ENCODE assay signal across 21 mouse cellular contexts in genomic region chr6:29961081-29961480, GRCm38 (mm10). TPM values are rescaled to one million over a fixed set of nuclear protein-coding genes. Genes with fewer than 3 reads are reported as not detected.
DNase-seq lines count a peak whose midpoint lies in the region; ATAC-seq and TF ChIP-seq lines count a peak whose summit lies in the region.
"Had no signal": no experiment of that assay in that cellular context is flagged by ENCODE, and none has a peak within 500 bp of the region (broad histone marks: within the 10 kb centered on the region; RNA-seq: fewer than 3 reads in every experiment).

No protein-coding gene starts in this region.

- no peak overlapping the region for H3K4me3 ChIP-seq in layer of hippocampus, adult 2 months
- no peak overlapping the region for H3K4me3 ChIP-seq in intestine, embryonic 16.5 days (ENCODE audit: low read length)
- H3K4me3 ChIP-seq: hindbrain, embryonic 10.5 days; megakaryocyte, embryonic 14.5 days; midbrain, embryonic 15.5 days; myocyte had no signal

- TF ChIP-seq CTCF in layer of hippocampus, adult 2 months (conservative IDR thresholded peaks at IDR 0.05), result no peak

- no peaks in the 10 kb centered on the region for H3K4me1 ChIP-seq in intestine, embryonic 16.5 days (ENCODE audit: control insufficient read depth, insufficient read depth, low read length)
- H3K4me1 ChIP-seq: hindbrain, embryonic 10.5 days; megakaryocyte, embryonic 14.5 days; midbrain, embryonic 15.5 days had no signal

- ATAC-seq in intestine, embryonic 16.5 days, result no peak
- ATAC-seq: midbrain, embryonic 15.5 days had no signal

- H3K4me2 ChIP-seq in intestine, embryonic 16.5 days (ENCODE audit: low read depth, low read length), result no peak overlapping the region
- H3K4me2 ChIP-seq: liver, embryonic 11.5 days; midbrain, embryonic 15.5 days had no signal

- no peaks in the 10 kb centered on the region for H3K27me3 ChIP-seq in intestine, embryonic 16.5 days (replicated peaks; ENCODE audit: control insufficient read depth, insufficient read depth, low read length)
- H3K27me3 ChIP-seq: CH12.LX; midbrain, embryonic 15.5 days had no signal

- H3K9me3 ChIP-seq in intestine, embryonic 16.5 days (ENCODE audit: control insufficient read depth, low read length), result no peaks in the 10 kb centered on the region
- H3K9me3 ChIP-seq: hindbrain, embryonic 10.5 days; midbrain, embryonic 15.5 days had no signal

- 91% methylated on average over 6 of the region's 6 CpGs for WGBS in intestine, embryonic 16.5 days

- peak overlapping the region; percentile 68 for H3K27ac ChIP-seq in layer of hippocampus, adult 2 months
- no peak overlapping the region for H3K27ac ChIP-seq in intestine, embryonic 16.5 days (ENCODE audit: low read length)
- H3K27ac ChIP-seq: hindbrain, embryonic 10.5 days; midbrain, embryonic 15.5 days had no signal

- H3K9ac ChIP-seq in intestine, embryonic 16.5 days (ENCODE audit: low read depth, low read length), result no peak overlapping the region
- H3K9ac ChIP-seq: midbrain, embryonic 15.5 days had no signal

- no peaks in the 10 kb centered on the region for H3K36me3 ChIP-seq in intestine, embryonic 16.5 days (ENCODE audit: control insufficient read depth, insufficient read depth, low read length)
- H3K36me3 ChIP-seq: hindbrain, embryonic 10.5 days; midbrain, embryonic 15.5 days had no signal

- peak; percentile 16 to 29 for DNase-seq in layer of hippocampus, adult 2 months (ENCODE audit: low spot score in 2 of 2)
- no peak for DNase-seq in layer of hippocampus, postnatal 10 days (ENCODE audit: low spot score in 2 of 2)
- DNase-seq in frontal cortex, adult 2 months (ENCODE audit: extremely low spot score in 1 of 2, low spot score in 1 of 2), result peak; percentile 40 to 55
- peak; percentile 20 to 24 for DNase-seq in layer of hippocampus, postnatal 36 days
- DNase-seq in right cerebral cortex, postnatal 25 days, result peak; percentile 19
- DNase-seq in cerebellum, adult 9-10 months, result no peak
- DNase-seq: adrenal gland, postnatal 14 days; cerebellum, adult 11 months; cerebellum, postnatal 36 days; gastrocnemius, postnatal 25 days; kidney, adult 2 months; kidney, postnatal 10 days; lung, adult 18-20 months; thymus, postnatal 25 days had no signal

RNA-seq across cellular contexts. Expression of gene Strip2, which starts 44.3 kb away (rescaled TPM):
- 10 to 100 TPM; 27.8 to 30.3 TPM for total RNA-seq in layer of hippocampus, adult 2 months (2021)
- total RNA-seq in layer of hippocampus, postnatal 10 days (2021), result 10 to 100 TPM; 10.6 to 12.3 TPM
- 16.4 and 24.0 TPM in 2 replicates for polyA plus RNA-seq in frontal cortex, adult 2 months (2012; rRNA removed)
- total RNA-seq in layer of hippocampus, postnatal 36 days (2021), result 10 to 100 TPM; 20.2 to 25.3 TPM
- 0.54 and 0.60 TPM in 2 replicates for polyA plus RNA-seq in intestine, embryonic 16.5 days (2015; fragmentation: Nextera tagmentation; extraction: Ambion mirVana)

Comparison
In these comparisons a context has a peak if more than half of its experiments do, and no peak if none do; other contexts are left out.
1. DNase-seq: peak in layer of hippocampus, adult 2 months (2 of 2), frontal cortex, adult 2 months (2 of 2), layer of hippocampus, postnatal 36 days (2 of 2) and right cerebral cortex, postnatal 25 days (single experiment); none in layer of hippocampus, postnatal 10 days (0 of 2) and cerebellum, adult 9-10 months (single experiment).